Mouse (Mus musculus): ENCODE measurements around the gene Creb3l2. TPM values are rescaled to one million over a fixed set of nuclear protein-coding genes. Genes with fewer than 3 reads are reported as not detected.

Creb3l2 gene
- polyA plus RNA-seq (2014; fragmentation: Illumina TruSeq; extraction: RNeasy Lipid Tissue Mini Kit (QIAGEN cat#74804); ENCODE audit: low read depth, low replicate concordance): 106 TPM

GRCm38 (mm10) chr6:37442041-37442667, at the start of gene Creb3l2:
Gene Creb3l2 (minus strand): TSS chr6:37442146.

GRCm38 (mm10) chr6:37299562-37300390, 142.2 kb downstream of the Creb3l2 start, which contains the start of gene Dgki:
Gene Dgki (minus strand): TSS chr6:37300184.

Other genes with a start within 250 kb of the Creb3l2 start
- 1.2 TPM for gene Dgki, start 142.0 kb downstream of the Creb3l2 start, polyA plus RNA-seq (2014; fragmentation: Illumina TruSeq; extraction: RNeasy Lipid Tissue Mini Kit (QIAGEN cat#74804); ENCODE audit: low read depth, low replicate concordance)
- gene Akr1d1, start 88.0 kb upstream of the Creb3l2 start, polyA plus RNA-seq (2014; fragmentation: Illumina TruSeq; extraction: RNeasy Lipid Tissue Mini Kit (QIAGEN cat#74804); ENCODE audit: low read depth, low replicate concordance): 2,751 TPM

All from adrenal gland, adult 10 weeks (tissue).